Mouse (Mus musculus) megakaryocyte, embryonic 14.5 days (primary cell): Measurements from ENCODE around the gene Sema4d.

Source experiments
- FLI1 ChIP-seq: IDR thresholded peaks from 2 replicates; pipeline ENCODE4 v1.6.1; 2012; ENCODE audit warnings: low read length, inconsistent platforms, mixed read lengths
- GATA1 ChIP-seq: IDR thresholded peaks from 3 replicates; pipeline ENCODE4 v1.6.1; 2012; ENCODE audit warnings: mixed read lengths, low read length, inconsistent platforms, borderline replicate concordance

DNA sequence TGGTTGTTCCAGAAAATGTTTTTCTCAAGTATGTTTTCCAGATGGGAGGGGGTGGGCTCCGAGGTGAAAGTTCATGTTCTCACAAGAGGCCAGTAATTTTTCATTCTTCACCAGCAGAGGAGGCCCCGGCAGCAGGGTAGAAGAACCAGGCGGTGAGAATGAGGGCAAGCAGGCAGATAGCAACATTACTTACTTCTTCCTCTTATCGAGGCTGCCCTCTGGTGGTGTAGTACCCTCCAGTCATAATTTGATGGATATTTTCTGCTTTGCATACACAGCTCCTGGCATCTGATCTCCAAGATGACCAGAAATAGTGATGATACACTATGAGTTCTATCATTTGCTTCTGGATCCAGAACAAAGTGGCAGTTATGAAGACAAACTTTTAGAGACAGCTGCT, 154.6 kb downstream of the Sema4d start:
- TF ChIP-seq GATA1 (no peak), FLI1 (no peak)
